Mouse (Mus musculus) thymus, postnatal 14 days (tissue): ENCODE measurements at regions not wholly inside any gene's neighbourhood (a gene's known extent, or its start where the extent isn't known, plus 50 kb on each side); places are given as distances from the start of the nearest gene placed in this dataset.

Source experiments
- DNase-seq: peaks from one replicate; pipeline ENCODE4 v3.0.0; 2021

- DNase-seq: no peak
These were observed 208.2 kb upstream of the Pdzrn3 start for GRCm38 (mm10) chr6:101585871-101586270.

GRCm38 (mm10) chr6:101580824-101581223, 203.1 kb upstream of the Pdzrn3 start:
- no peak for DNase-seq

DNA sequence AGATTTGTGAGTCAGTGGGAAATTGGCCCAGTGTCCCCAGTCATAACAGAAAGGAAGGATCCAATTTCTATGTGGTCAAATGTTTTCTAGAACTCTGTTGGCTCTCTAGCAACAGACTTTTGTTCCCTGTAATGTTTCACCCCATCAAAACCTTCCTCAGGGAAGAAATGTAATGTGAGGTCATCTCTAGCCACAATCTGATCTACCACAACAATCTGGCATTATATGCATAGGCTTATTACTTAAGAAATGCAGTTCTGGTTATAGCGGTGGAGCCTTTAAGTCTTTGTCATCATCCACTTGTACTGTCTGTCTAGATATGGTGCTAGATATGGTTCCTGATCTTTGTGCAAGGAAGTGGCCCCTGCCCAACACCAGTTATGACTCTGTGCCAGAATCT, 178.4 kb upstream of the Pdzrn3 start:
- DNase-seq: no peak

GRCm38 (mm10) chr6:101554965-101555604, 177.4 kb upstream of the Pdzrn3 start:
- DNase-seq: no peak

- DNase-seq: no peak
These were observed 173.0 kb upstream of the Pdzrn3 start for GRCm38 (mm10) chr6:101550501-101551268.

DNA sequence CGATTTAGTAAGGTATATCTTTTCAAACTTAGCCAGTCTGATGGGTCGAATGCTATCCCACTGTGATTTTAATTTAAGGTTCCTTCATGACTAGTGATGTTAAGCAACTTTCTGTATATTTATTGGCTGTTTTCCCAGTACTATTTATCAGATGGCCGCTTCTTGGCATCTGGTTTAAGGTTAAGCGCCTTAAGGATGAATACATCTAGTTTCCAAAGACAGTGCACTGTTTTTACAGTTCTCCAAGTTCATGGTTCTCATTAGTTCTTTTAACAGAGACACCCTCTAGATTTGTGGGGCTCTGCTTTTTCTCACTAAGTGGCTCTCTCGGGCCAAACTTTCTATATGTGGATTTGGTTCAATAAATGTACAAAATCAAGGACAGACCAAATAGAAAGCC, 159.9 kb upstream of the Pdzrn3 start:
- no peak for DNase-seq

DNA sequence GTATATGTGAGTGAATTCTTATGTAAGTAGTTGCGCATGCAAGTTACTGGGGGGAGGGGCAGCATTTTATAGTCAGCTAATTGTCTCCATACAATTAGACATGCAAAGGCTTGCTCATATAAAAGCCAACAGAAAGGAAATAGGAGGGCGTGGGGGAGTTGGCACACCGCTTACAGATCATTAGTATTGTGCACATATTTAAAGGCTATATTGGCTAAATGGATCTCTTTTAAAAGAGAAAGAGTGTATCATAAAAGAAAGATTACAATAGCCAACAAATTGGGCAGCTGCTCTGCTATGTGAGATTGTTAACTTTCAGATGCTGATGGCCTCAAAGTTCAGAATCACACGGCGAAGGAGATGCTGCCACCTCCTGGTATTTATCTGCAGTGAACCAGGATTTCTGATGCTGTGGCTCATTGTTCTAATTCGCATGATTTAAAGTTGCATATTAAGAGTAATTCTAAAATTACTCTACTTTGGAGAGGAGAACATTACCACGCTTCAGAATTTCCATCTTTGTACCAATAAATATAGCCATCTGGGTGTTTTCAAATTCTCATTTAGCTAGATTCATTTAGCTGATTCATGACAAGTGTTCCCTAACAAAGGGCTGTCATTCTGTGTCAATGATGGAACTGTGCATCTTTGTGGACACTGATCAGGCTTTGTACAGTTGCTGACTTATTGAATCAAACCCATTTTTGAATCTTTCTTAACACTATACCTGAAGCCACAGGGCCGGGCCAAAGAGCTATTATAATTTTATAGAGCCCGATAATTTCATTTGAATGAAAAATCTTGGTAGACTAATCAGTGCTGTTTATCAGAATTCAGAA, 156.7 kb upstream of the Pdzrn3 start:
- DNase-seq: no peak

GRCm38 (mm10) chr6:101532436-101532835, 154.7 kb upstream of the Pdzrn3 start:
- no peak for DNase-seq

- no peak for DNase-seq
These were observed 154.2 kb upstream of the Pdzrn3 start for GRCm38 (mm10) chr6:101531914-101532313.

DNA sequence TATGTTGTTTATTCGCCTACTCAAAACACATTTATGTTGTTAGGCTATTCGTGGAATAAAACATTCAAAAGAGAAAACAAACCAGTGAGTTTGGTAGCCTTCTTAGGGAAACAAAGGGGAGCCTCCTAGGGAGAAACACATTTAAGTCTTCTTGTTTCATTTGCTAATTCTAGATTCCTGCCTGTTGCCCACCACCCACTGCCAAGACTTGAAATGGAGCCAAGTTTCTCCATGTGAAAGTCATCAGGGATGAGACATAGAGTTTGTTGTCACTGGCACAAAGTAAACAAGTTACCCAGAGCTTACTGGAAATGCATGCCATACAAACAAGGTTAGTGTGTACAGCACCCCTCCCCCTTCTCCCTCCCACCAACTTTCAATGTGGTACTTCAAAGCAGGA, 147.4 kb upstream of the Pdzrn3 start:
- no peak for DNase-seq

GRCm38 (mm10) chr6:101521316-101521715, 143.6 kb upstream of the Pdzrn3 start:
- DNase-seq: no peak

GRCm38 (mm10) chr6:101520755-101521154, 143.1 kb upstream of the Pdzrn3 start:
- DNase-seq: no peak

GRCm38 (mm10) chr6:101518904-101519701, 141.4 kb upstream of the Pdzrn3 start:
- DNase-seq: no peak

- no peak for DNase-seq
These were observed 139.9 kb upstream of the Pdzrn3 start for GRCm38 (mm10) chr6:101517584-101517983.

DNA sequence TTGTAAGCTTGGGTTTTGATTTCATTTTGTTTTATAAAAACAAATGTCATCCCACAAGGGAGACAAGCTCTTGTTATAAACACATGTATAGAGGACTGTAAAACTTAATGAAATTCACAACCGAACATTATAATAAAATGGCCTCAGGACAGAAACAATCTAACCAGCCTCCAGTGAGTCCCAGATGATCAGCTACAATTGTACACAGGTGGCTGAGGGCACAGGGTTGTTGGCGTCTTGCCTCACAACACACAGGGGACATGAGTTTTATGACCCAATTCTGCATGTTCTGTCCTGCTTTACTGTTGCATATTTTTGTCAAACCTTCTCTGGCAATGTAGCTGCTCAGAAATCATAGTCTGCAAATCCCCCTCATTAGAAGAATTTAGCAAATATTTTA, 136.0 kb upstream of the Pdzrn3 start:
- DNase-seq: no peak

GRCm38 (mm10) chr6:101502149-101502548, 124.5 kb upstream of the Pdzrn3 start:
- DNase-seq: no peak

DNA sequence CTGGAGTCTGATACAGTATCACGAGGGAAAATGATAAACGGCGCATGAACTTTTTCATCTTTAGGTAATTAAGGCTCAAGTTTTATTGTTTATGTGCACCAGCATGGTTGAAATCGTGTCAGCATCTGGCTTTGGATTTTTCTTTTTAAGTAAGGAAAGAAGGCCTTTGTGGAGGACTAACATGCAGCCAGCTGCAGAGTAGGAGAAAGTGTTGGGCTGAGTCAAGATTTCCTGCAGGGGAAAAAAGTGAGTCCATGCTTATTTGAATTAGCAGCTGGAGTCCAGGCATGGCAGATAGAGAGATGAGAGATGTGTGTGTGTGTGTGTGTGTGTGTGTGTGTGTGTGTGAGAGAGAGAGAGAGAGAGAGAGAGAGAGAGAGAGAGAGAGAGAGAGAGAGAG, 124.0 kb upstream of the Pdzrn3 start:
- DNase-seq: no peak

DNA sequence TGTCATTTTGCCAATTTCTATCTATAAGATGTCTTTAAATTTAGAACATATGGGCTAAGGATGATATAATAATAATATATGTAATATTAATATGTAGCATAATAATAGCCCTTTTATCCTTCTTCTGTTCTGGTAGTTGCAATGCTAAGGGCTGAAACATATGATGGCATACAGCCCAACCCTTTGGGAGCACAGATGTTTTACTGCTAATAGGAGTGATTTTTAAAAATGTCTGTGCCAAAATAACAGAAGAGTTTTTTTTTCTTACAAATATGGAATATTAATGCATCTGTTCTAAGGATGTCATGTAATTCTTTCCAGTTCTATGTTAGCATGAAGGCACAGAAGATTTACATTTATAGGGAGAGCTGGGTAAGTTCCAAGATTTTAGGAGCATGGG, 122.5 kb upstream of the Pdzrn3 start:
- no peak for DNase-seq

- DNase-seq: no peak
These were observed 110.8 kb upstream of the Pdzrn3 start for GRCm38 (mm10) chr6:101488466-101488865.

DNA sequence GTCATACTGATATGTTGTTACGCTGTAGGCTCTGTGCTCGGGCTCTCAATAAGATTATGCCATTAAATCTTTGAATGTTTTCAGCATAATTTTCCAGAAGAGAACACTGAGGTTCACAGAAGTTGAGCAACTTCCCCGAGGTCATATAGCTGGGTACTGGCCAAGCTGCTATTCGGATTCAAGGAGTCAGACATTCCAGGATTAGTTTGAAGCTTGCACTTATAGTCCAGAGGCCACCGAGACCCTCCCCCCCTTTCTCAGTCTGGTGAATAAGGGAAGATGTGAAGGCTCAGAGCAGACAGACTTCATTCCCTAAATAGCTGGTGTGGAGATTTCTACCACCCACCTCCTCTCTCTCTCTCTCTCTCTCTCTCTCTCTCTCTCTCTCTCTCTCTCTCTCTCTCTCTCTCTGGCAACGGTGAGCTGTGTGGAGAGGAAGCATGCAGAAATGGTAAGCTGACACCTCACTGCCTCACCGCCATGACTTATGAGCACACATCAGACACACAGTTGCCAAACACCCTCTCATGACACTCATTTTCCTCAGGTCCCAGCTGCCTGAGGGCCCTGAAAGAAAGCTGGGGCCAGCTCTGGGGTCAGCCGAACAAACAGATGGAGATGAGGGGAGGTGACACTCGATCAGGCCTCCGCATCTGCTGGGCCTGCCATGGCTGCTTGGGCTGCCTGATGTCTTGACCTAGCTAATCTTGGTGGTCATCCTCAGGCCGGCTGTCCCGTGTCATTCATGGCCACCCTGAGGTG, 107.0 kb upstream of the Pdzrn3 start:
- DNase-seq: no peak

GRCm38 (mm10) chr6:101482635-101483465, 105.2 kb upstream of the Pdzrn3 start:
- DNase-seq: no peak
